Mouse (Mus musculus) liver, adult (tissue): ENCODE measurements at regions not wholly inside any gene's neighbourhood (a gene's known extent, or its start where the extent isn't known, plus 50 kb on each side); places are given as distances from the start of the nearest gene placed in this dataset.

Experiments used
- GATA4 ChIP-seq: IDR thresholded peaks from 2 replicates; pipeline ENCODE4 v1.6.1; 2014; ENCODE audit warnings: mild to moderate bottlenecking, low read length; ENCODE audit not compliant: insufficient replicate concordance

GRCm38 (mm10) chr3:143291793-143292192 is 410.0 kb upstream of the Pkn2 start:
- no peak for TF ChIP-seq GATA4

- TF ChIP-seq GATA4, result no peak
Observed at GRCm38 (mm10) chr3:143264132-143264531, 382.3 kb upstream of the Pkn2 start.

- TF ChIP-seq GATA4, result no peak
Observed at GRCm38 (mm10) chr3:143252643-143253042, 370.8 kb upstream of the Pkn2 start.

GRCm38 (mm10) chr3:143252008-143252407 is 370.2 kb upstream of the Pkn2 start:
- TF ChIP-seq GATA4, result no peak

GRCm38 (mm10) chr3:143242691-143243090 is 360.9 kb upstream of the Pkn2 start:
- TF ChIP-seq GATA4, result no peak

GRCm38 (mm10) chr3:143240545-143241383 is 359.0 kb upstream of the Pkn2 start:
- TF ChIP-seq GATA4, result no peak

GRCm38 (mm10) chr3:143238546-143238945 is 356.7 kb upstream of the Pkn2 start:
- no peak for TF ChIP-seq GATA4

- TF ChIP-seq GATA4, result no peak
Observed at GRCm38 (mm10) chr3:143223999-143224729, 342.4 kb upstream of the Pkn2 start.

GRCm38 (mm10) chr3:143193263-143193970 is 311.6 kb upstream of the Pkn2 start:
- TF ChIP-seq GATA4, result no peak

GRCm38 (mm10) chr3:143188931-143189330 is 307.1 kb upstream of the Pkn2 start:
- TF ChIP-seq GATA4, result no peak

- TF ChIP-seq GATA4, result no peak
Observed at GRCm38 (mm10) chr3:143173971-143174370, 292.2 kb upstream of the Pkn2 start.

- TF ChIP-seq GATA4, result no peak
Observed at GRCm38 (mm10) chr3:143162444-143162843, 280.6 kb upstream of the Pkn2 start.

- no peak for TF ChIP-seq GATA4
Observed at GRCm38 (mm10) chr3:143161993-143162392, 280.2 kb upstream of the Pkn2 start.

GRCm38 (mm10) chr3:143158568-143158967 is 276.8 kb upstream of the Pkn2 start:
- no peak for TF ChIP-seq GATA4

GRCm38 (mm10) chr3:143156733-143157524 is 275.1 kb upstream of the Pkn2 start:
- TF ChIP-seq GATA4, result no peak
